Mouse (Mus musculus): ENCODE results near the gene Smdt1. TPM values are rescaled to one million over a fixed set of nuclear protein-coding genes. Genes with fewer than 3 reads are reported as not detected.

The Smdt1 gene
- polyA plus RNA-seq, 1 experiment: 216 TPM

DNA sequence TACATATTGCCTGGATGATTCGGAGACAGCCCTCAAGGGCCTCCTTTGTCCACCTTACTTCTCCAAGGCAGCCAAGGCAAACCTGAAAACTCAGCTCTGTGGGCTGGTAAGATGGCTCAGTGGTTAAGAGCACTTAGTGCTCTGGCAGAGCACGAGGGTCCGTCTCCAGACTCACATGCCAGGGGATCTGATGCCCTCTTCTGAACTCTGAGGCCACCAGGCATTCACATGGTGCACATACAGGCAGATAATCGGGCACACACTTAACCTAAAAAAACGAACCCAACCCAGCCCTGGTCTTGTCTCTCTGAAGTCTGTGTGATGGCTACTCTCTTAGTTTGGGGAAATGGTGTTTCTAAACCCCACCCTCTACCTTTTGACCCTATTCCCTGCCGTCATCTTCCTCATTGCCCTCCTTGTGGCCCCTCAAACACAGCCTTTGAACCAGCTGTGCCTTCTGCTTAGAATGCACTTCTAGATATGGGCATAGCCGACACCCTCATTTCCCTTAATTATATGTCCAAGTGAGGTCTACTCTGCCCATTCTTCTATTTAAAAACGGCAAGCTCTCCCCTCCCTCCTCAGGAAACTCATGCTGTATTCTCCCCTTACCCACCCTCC is 985 bp downstream of the Smdt1 start:
- Histone ChIP-seq H3K27ac (ENCODE audit: control insufficient read depth, insufficient read depth, low read depth, low read length, poor library complexity) (peak overlapping the region; percentile 96), H3K4me1 (ENCODE audit: control insufficient read depth, insufficient read depth, low read length) (peaks cover 5% of the 10 kb centered on the region; the same call in 1 of the 2 replicates), H3K4me3 (replicated peaks; ENCODE audit: control insufficient read depth, low read depth, low read length) (no peak overlapping the region)
- WGBS: 56% methylated on average over 8 of the region's 8 CpGs
- TF ChIP-seq POLR2A (IDR thresholded peaks at IDR 0.05; ENCODE audit: borderline replicate concordance, control insufficient read depth, low read depth, low read length) (no peak), CTCF (IDR thresholded peaks at IDR 0.05; ENCODE audit: control insufficient read depth, insufficient read depth, low read length) (no peak)

DNA sequence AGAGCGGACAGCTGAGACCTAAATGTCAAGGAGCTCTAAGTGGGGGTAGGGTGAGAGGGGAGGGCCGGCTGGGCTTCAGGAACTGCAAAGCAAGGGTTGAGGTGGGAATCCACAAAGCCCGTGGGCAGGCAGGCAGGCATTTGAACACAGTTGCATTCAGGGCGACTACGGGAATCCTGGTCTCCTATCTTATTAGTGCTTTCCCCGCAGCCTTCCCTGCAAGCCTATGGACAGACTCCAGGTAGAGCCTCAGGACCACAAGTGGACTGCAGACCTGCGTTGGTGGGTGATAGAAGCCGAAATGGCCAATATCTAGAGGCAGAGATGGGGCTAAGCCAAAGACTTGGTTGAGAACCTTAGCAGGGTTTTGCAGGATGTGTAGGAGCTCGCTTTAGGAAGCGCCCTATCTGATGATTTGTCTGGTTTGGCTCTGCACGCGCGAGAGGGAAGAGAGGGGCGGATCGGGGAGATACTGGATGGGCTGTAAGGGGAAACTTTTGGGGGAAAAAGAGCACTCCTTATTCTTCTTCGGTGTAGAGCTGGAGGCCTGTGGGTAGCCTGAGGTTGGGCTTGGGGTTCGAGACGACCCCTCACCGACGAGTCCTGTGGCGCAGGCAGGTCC is 1.8 kb downstream of the Smdt1 start:
- TF ChIP-seq CTCF (IDR thresholded peaks at IDR 0.05; ENCODE audit: control insufficient read depth, insufficient read depth, low read length) (no peak), POLR2A (IDR thresholded peaks at IDR 0.05; ENCODE audit: borderline replicate concordance, control insufficient read depth, low read depth, low read length) (no peak)
- WGBS: 40% methylated on average over 21 of the region's 21 CpGs
- H3K4me1 ChIP-seq (ENCODE audit: control insufficient read depth, insufficient read depth, low read length): peaks cover 6% of the 10 kb centered on the region; the same call in 1 of the 2 replicates
- peak overlapping the region; percentile 66 for H3K4me3 ChIP-seq (replicated peaks; ENCODE audit: control insufficient read depth, low read depth, low read length)
- peak overlapping the region; percentile 96 for H3K27ac ChIP-seq (ENCODE audit: control insufficient read depth, insufficient read depth, low read depth, low read length, poor library complexity)

DNA sequence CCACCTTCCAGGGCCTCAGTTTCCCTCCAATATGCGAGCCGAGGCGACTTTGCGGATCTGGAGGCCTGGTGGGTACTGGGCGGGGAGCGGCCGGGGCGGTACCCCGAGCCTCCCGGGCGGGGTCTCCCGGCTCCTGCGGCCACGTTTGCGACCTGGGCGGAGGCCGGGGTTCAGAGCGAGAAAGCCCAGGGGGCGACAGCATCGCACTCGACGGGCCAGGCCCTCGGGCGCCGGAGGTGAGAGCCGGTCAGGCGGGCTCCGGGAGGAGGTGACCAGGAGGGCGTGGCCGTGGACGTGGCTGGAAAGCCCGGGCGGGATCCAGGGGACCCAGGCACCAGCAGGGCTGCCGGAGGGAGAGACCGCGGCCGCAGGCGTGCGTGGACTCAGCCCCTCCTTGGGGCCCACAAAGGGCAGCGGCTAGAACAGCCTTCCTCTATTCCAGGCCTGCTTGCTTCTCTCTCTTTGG is 2.3 kb downstream of the Smdt1 start:
- peaks cover 6% of the 10 kb centered on the region; the same call in 1 of the 2 replicates for H3K4me1 ChIP-seq (ENCODE audit: control insufficient read depth, insufficient read depth, low read length)
- H3K27ac ChIP-seq (ENCODE audit: control insufficient read depth, insufficient read depth, low read depth, low read length, poor library complexity): peak overlapping the region; percentile 96
- WGBS: 3% methylated on average over 40 of the region's 40 CpGs
- TF ChIP-seq CTCF (IDR thresholded peaks at IDR 0.05; ENCODE audit: control insufficient read depth, insufficient read depth, low read length) (no peak), POLR2A (IDR thresholded peaks at IDR 0.05; ENCODE audit: borderline replicate concordance, control insufficient read depth, low read depth, low read length) (peak; percentile 81; the same call in 1 of the 2 replicates)
- peak overlapping the region; percentile 66 for H3K4me3 ChIP-seq (replicated peaks; ENCODE audit: control insufficient read depth, low read depth, low read length)

DNA sequence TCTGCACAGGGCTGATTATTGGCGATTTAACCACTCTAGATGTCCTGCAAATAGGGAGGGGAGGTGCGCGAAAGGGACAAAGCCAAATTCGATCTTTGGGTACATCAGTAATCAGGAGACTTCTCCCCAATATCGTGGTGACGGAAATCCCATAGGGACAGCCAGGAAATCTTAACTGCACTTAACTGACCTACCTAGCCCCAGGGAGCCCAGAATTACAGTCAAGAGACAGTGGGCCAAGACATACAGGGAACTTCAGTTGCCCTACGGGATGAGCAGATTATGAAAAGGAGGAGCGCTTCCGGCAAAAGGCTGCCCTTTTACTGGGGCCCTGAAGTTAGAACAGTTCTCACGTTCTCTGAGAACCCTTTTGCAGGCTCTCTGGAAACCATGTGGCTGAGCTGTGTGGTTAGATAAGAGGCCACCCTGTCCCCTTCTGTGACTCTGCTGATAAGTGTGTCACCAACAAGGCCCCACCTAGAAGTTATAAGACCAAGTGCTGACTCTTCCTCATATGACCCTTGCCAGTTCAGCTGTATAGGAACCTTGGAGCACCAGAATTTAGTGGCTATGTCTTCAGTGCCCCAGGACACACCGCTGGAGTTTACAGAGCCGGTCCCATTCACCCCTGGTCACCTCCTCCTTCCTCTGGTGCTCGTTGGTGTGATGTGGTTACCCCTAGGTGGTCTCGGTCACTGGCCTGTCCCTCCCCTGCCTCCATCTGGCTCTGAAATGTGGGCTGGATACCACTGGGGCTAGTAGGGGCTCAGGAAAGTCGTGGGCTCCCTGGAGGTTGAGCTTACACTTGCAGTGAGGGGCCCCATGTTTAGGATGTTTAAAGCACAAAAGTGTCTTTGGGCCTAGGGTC is 3.1 kb downstream of the Smdt1 start:
- Histone ChIP-seq H3K4me3 (replicated peaks; ENCODE audit: control insufficient read depth, low read depth, low read length) (peak overlapping the region; percentile 66), H3K4me1 (ENCODE audit: control insufficient read depth, insufficient read depth, low read length) (peaks cover 6% of the 10 kb centered on the region; the same call in 1 of the 2 replicates), H3K27ac (ENCODE audit: control insufficient read depth, insufficient read depth, low read depth, low read length, poor library complexity) (peak overlapping the region; percentile 96)
- TF ChIP-seq POLR2A (IDR thresholded peaks at IDR 0.05; ENCODE audit: borderline replicate concordance, control insufficient read depth, low read depth, low read length) (0 out of 2 replicates have a peak, but pooled peaks have one; percentile 36), CTCF (IDR thresholded peaks at IDR 0.05; ENCODE audit: control insufficient read depth, insufficient read depth, low read length) (no peak)
- WGBS: 11% methylated on average over 15 of the region's 15 CpGs

DNA sequence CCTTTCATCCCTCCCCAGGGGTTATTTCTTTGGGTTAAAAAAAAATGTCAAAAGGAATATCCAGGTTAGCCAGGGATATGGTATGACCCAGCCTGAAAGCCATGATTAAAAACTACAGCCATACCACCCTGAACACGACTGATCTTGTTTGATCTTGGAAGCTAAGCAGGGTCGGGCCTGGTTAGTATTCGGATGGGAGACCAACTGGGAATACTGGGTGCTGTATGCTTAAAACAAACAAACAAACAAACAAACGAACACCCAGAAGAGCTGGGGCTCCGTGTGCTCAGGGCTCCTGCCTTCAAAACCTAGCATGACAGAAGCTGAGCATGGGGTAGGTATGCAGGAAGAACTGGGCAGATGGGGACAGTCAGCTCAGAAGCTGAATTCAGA is 3.8 kb downstream of the Smdt1 start:
- TF ChIP-seq CTCF (IDR thresholded peaks at IDR 0.05; ENCODE audit: control insufficient read depth, insufficient read depth, low read length): no peak
- TF ChIP-seq POLR2A (IDR thresholded peaks at IDR 0.05; ENCODE audit: borderline replicate concordance, control insufficient read depth, low read depth, low read length): no peak
- H3K4me3 ChIP-seq (replicated peaks; ENCODE audit: control insufficient read depth, low read depth, low read length): peak overlapping the region; percentile 16
- H3K4me1 ChIP-seq (ENCODE audit: control insufficient read depth, insufficient read depth, low read length): peaks cover 7% of the 10 kb centered on the region; the same call in 1 of the 2 replicates
- WGBS: 65% methylated on average over 5 of the region's 5 CpGs
- H3K27ac ChIP-seq (ENCODE audit: control insufficient read depth, insufficient read depth, low read depth, low read length, poor library complexity): peak overlapping the region; percentile 94

DNA sequence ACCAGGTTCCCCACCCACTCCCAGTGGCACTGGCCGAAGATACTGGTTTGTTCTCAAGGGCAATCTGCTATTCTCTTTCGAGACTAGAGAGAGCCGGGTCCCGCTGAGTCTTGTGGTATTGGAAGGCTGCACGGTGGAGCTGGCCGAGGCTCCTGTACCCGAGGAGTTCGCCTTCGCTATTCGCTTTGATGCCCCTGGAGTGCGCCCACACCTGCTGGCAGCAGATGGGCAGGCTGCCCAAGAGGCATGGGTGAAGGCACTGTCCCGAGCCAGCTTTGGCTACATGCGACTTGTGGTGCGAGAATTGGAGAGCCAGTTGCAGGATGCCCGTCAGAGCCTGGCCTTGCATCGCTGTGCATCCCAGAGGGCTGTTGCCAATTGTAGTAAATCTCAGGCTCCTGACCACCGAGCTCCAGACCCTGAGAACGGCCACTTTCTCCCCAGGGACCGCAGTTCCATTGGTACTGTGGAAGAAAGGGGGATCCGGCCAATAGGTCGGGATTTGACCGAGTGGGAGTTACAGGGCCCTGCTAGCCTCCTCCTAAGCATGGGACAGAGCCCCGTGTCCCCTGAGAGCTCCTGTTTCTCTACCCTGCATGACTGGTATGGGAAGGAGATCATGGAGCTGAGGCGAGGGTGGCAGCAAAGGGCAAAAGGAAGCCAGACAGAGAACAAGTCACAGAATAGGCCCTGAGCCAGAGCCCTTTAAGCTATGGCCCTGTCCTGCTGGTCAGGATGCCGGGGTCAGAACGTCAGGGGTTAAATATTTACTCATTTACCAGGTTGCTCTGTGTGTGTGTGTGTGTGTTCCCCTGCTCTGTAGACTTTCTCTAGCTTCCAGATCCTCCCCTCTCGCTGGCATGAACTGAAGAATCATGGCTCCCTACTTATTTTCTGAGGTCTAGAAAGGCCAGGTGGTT is 4.9 kb downstream of the Smdt1 start:
- 82% methylated on average over 27 of the region's 27 CpGs for WGBS
- peaks cover 11% of the 10 kb centered on the region; the same call in 1 of the 2 replicates for H3K4me1 ChIP-seq (ENCODE audit: control insufficient read depth, insufficient read depth, low read length)
- peak overlapping the region; percentile 42 for H3K27ac ChIP-seq (ENCODE audit: control insufficient read depth, insufficient read depth, low read depth, low read length, poor library complexity)
- no peak for TF ChIP-seq POLR2A (IDR thresholded peaks at IDR 0.05; ENCODE audit: borderline replicate concordance, control insufficient read depth, low read depth, low read length)
- no peak for TF ChIP-seq CTCF (IDR thresholded peaks at IDR 0.05; ENCODE audit: control insufficient read depth, insufficient read depth, low read length)
- peak overlapping the region; percentile 23 for H3K4me3 ChIP-seq (replicated peaks; ENCODE audit: control insufficient read depth, low read depth, low read length)

DNA sequence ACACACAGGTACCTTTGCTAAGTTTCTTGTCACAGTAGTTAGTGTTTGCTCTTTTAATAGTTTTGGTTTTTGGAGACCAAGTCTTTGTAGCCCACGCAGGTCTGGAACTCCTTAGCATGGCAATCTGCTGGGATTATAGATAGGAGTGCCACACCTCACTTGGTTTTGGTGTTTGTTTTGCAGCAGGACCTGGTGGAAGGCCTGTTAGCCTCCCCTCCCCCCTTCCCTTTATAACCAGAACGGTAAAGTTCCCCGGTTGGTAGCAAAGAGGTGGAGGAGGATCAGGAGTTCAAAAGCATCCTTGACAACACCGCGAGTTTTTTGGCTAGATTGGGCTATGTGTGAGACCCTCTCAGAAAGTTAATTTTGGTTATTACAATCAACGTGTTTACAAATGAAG is 6.2 kb downstream of the Smdt1 start:
- Histone ChIP-seq H3K27ac (ENCODE audit: control insufficient read depth, insufficient read depth, low read depth, low read length, poor library complexity) (peak overlapping the region; percentile 26), H3K4me1 (ENCODE audit: control insufficient read depth, insufficient read depth, low read length) (peaks cover 10% of the 10 kb centered on the region; the same call in 1 of the 2 replicates), H3K4me3 (replicated peaks; ENCODE audit: control insufficient read depth, low read depth, low read length) (no peak overlapping the region)
- TF ChIP-seq POLR2A (IDR thresholded peaks at IDR 0.05; ENCODE audit: borderline replicate concordance, control insufficient read depth, low read depth, low read length) (no peak), CTCF (IDR thresholded peaks at IDR 0.05; ENCODE audit: control insufficient read depth, insufficient read depth, low read length) (no peak)
- WGBS: 73% methylated on average over 6 of the region's 6 CpGs
